Mouse (Mus musculus) NIH3T3 (cell line): Measurements from ENCODE around the gene Adh4.
A peak's percentile ranks its signal among the peaks of the same experiment; 100 is the strongest.
"Not testable (repeated sequence)": the region's sequence is repeated elsewhere in the genome, so short reads cannot be mapped to it uniquely, and the experiment has no call there.

Experiments used
- DNase-seq: peaks from one replicate; pipeline ENCODE4 v3.0.0-alpha.2; 2012; ENCODE audit warnings: low read depth

The Adh4 gene

GRCm38 (mm10) chr3:138443465-138443771 is 28.2 kb downstream of the Adh4 start:
- DNase-seq, result no peak

- DNase-seq, result no peak
Observed at GRCm38 (mm10) chr3:138448077-138448860, 33.0 kb downstream of the Adh4 start.

GRCm38 (mm10) chr3:138452169-138452568 is 36.9 kb downstream of the Adh4 start:
- DNase-seq, result no peak

GRCm38 (mm10) chr3:138454234-138454633 is 39.0 kb downstream of the Adh4 start:
- DNase-seq, result peak; percentile 46

- DNase-seq, result peak; percentile 24
Observed at GRCm38 (mm10) chr3:138454711-138455435, 39.6 kb downstream of the Adh4 start.

- no peak for DNase-seq
Observed at GRCm38 (mm10) chr3:138458441-138458840, 43.2 kb downstream of the Adh4 start.

DNA sequence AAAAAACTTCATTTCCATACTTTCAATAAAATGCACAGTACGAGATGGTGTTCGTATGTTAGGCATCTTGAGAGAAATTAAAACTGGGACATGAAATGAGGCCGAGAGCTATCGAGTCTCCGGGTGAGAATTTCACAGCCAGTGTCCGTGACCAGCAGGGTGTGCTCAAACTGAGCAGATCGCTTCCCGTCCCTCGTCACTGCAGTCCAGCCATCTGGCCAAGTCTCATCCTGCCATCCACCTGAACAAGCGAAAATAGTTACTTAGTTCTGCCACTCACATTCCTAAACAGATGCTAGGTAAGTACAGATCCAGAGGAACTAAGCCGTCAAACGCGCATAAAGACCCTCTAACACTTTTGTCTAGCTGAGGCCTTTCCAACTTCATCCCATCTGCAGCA is 45.0 kb downstream of the Adh4 start:
- DNase-seq, result no peak

DNA sequence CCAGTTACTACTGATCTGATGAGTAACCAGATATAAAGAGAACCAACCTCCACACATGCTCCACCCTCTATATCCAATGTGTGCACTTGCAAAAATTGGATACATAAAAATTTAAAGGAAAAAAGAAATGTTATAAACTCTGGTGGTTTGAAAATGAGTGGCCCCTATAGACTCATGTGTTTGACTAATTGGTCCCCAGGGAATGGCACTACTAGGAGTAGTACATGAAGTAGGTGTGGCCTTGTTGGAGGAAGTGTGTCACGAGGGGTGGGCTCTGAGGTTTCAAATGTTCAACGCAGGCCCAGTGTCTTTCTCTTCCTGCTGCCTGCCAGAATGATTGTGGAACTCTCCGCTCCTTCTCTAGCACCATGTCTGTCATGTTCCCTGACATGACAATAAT is 46.6 kb downstream of the Adh4 start:
- no peak for DNase-seq

DNA sequence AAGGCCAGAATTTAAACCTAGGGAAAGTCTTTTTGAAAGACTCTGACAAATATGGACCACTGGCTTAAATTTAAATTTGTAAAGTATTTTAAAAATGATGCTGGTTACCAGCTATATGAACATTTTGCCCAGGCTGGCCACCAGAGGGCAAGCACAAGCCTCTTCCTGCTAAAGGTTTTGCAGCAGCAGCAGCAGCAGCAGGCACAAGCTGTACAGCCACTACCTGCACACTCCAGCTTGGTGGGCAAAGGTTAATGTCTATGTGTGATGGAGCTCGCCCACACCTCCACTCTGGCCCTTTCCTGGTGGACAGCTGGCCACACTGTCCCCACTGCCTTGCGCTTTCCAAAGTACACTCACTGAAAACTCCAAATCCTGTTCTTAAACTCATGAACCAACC is 47.9 kb downstream of the Adh4 start:
- peak; percentile 82 for DNase-seq

- DNase-seq, result no peak
Observed at GRCm38 (mm10) chr3:138463807-138464206, 48.5 kb downstream of the Adh4 start.

DNA sequence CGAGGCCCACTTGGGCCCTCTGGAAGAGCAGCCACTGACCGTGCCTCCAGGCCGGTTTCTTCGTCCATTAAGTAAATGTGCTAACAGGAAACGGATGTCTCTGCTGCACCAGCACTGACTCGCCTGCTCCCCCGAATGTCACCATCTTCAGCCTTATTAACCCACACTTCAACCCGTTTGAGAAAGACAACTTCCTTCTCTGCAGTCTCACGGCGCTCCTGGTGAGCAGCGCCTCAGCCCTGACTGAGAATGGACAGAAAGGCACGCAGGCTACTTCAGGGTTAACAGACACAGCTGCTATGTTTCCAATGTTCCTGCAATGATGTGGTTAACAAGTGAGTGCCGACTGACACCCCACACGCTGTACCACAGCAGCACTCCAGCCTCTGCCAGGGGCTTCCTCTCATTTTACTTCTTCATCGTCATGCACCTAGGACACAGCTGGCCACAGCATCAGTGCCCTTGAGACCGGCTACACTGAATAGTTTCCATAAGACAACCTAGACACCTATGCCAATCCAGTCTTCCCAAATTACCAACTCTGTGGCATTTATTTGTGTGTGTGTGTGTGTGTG is 49.4 kb downstream of the Adh4 start:
- DNase-seq, result no peak

- not testable (repeated sequence) for DNase-seq
Observed at GRCm38 (mm10) chr3:138466656-138467055, 51.4 kb downstream of the Adh4 start.

GRCm38 (mm10) chr3:138471066-138471465 is 55.8 kb downstream of the Adh4 start:
- DNase-seq, result no peak

DNA sequence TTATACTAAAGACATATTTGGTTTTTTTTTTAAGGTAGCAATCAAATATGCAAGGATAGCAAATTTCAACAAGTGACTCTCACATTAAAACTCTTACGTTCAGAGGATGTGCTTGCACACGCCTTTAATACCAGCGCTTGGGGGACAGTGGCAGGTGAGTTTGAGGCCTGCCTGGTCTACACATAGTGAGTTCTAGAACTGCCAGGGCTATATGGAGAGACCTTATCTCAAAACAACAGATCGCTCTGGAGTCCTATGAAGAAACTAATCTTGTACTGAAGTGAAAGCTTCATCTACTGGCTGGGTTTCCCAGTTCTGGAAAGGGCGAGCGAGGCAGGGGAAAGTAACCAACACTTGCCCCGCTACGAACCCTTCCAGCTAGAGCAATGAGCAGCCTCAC is 64.2 kb downstream of the Adh4 start:
- DNase-seq, result no peak
